Mouse (Mus musculus) granulocyte monocyte progenitor cell, adult 5-6 weeks (primary cell): ENCODE results near the gene Gimap9. TPM values are rescaled to one million over a fixed set of nuclear protein-coding genes. Genes with fewer than 3 reads are reported as not detected.

Source experiments
- total RNA-seq, 2 experiments: library from RNA; stranded (forward) in 1 of 2; stranded (reverse) in 1 of 2; fragments of 200-712, 200-1000 nt in 1 of 2; fragments of >200 nt in 1 of 2; fragmentation: Nextera tagmentation in 1 of 2; gene quantifications; 2 replicates each; pipeline ENCODE4 v1.2.3; 2014 to 2017

Gene Gimap9
- total RNA-seq, 2 experiments from 2014 or later = 8.3 to 16.1 TPM

Other genes starting within 250 kb of the Gimap9 start
- 3.0 and 6.3 TPM in 2 replicates for gene Zfp467, start 230.3 kb upstream of the Gimap9 start, total RNA-seq (2014; fragmentation: Nextera tagmentation)
- gene Zfp467, start 230.3 kb upstream of the Gimap9 start, total RNA-seq (2017) = 0.57 and 3.1 TPM in 2 replicates
- gene Sspo, start 227.9 kb upstream of the Gimap9 start, total RNA-seq (2014; fragmentation: Nextera tagmentation) = not detected in 2 replicates
- not detected in 2 replicates for gene Sspo, start 227.9 kb upstream of the Gimap9 start, total RNA-seq (2017)
- not detected in 2 replicates for gene Atp6v0e2, start 138.5 kb upstream of the Gimap9 start, total RNA-seq (2014; fragmentation: Nextera tagmentation)
- gene Atp6v0e2, start 138.5 kb upstream of the Gimap9 start, total RNA-seq (2017) = not detected in 2 replicates
- 11.3 and 12.5 TPM in 2 replicates for gene Lrrc61, start 121.3 kb upstream of the Gimap9 start, total RNA-seq (2014; fragmentation: Nextera tagmentation)
- gene Lrrc61, start 121.3 kb upstream of the Gimap9 start, total RNA-seq (2017) = 5.4 and 7.3 TPM in 2 replicates
- gene Rarres2, start 103.3 kb upstream of the Gimap9 start, total RNA-seq (2014; fragmentation: Nextera tagmentation) = not detected in 2 replicates
- gene Rarres2, start 103.3 kb upstream of the Gimap9 start, total RNA-seq (2017) = not detected in 2 replicates
- gene Gm45021, start 86.5 kb upstream of the Gimap9 start, total RNA-seq (2014; fragmentation: Nextera tagmentation) = not detected in 2 replicates
- gene Gm45021, start 86.5 kb upstream of the Gimap9 start, total RNA-seq (2017) = not detected in 2 replicates
- 15.2 and 18.8 TPM in 2 replicates for gene Repin1, start 82.2 kb upstream of the Gimap9 start, total RNA-seq (2014; fragmentation: Nextera tagmentation)
- gene Repin1, start 82.2 kb upstream of the Gimap9 start, total RNA-seq (2017) = 10.6 and 12.0 TPM in 2 replicates
- not detected in 2 replicates for gene Gm44965, start 82.2 kb upstream of the Gimap9 start, total RNA-seq (2014; fragmentation: Nextera tagmentation)
- not detected in 2 replicates for gene Gm44965, start 82.2 kb upstream of the Gimap9 start, total RNA-seq (2017)
- gene Zfp775, start 74.1 kb upstream of the Gimap9 start, total RNA-seq (2014; fragmentation: Nextera tagmentation) = 2.2 TPM in 1 of 2 replicates, not detected in the other
- gene Zfp775, start 74.1 kb upstream of the Gimap9 start, total RNA-seq (2017) = 0.99 and 1.7 TPM in 2 replicates
- 1.3 TPM in 1 of 2 replicates, not detected in the other for gene AI854703, start 49.4 kb upstream of the Gimap9 start, total RNA-seq (2014; fragmentation: Nextera tagmentation)
- gene AI854703, start 49.4 kb upstream of the Gimap9 start, total RNA-seq (2017) = 0.05 and 0.13 TPM in 2 replicates
- not detected in 2 replicates for gene Gimap8, start 28.9 kb upstream of the Gimap9 start, total RNA-seq (2014; fragmentation: Nextera tagmentation)
- 0.34 and 0.72 TPM in 2 replicates for gene Gimap8, start 28.9 kb upstream of the Gimap9 start, total RNA-seq (2017)
- gene Gimap4, start 8.4 kb downstream of the Gimap9 start, total RNA-seq (2014; fragmentation: Nextera tagmentation) = not detected in 2 replicates
- 0.60 and 1.3 TPM in 2 replicates for gene Gimap4, start 8.4 kb downstream of the Gimap9 start, total RNA-seq (2017)
- gene Gimap6, start 32.1 kb downstream of the Gimap9 start, total RNA-seq (2014; fragmentation: Nextera tagmentation) = 0.58 and 1.4 TPM in 2 replicates
- 4.1 and 6.3 TPM in 2 replicates for gene Gimap6, start 32.1 kb downstream of the Gimap9 start, total RNA-seq (2017)
- 11.1 TPM in 1 of 2 replicates, not detected in the other for gene Gm28053, start 42.5 kb downstream of the Gimap9 start, total RNA-seq (2014; fragmentation: Nextera tagmentation)
- 3.1 TPM in 1 of 2 replicates, not detected in the other for gene Gm28053, start 42.5 kb downstream of the Gimap9 start, total RNA-seq (2017)
- gene Gimap7, start 42.5 kb downstream of the Gimap9 start, total RNA-seq (2014; fragmentation: Nextera tagmentation) = not detected in 2 replicates
- gene Gimap7, start 42.5 kb downstream of the Gimap9 start, total RNA-seq (2017) = not detected in 2 replicates
- gene Gimap1, start 62.9 kb downstream of the Gimap9 start, total RNA-seq (2014; fragmentation: Nextera tagmentation) = 0.43 and 3.1 TPM in 2 replicates
- 0.93 and 2.0 TPM in 2 replicates for gene Gimap1, start 62.9 kb downstream of the Gimap9 start, total RNA-seq (2017)
- 0.75 TPM in 1 of 2 replicates, not detected in the other for gene Gimap5, start 70.1 kb downstream of the Gimap9 start, total RNA-seq (2014; fragmentation: Nextera tagmentation)
- gene Gimap5, start 70.1 kb downstream of the Gimap9 start, total RNA-seq (2017) = 0.09 TPM in 1 of 2 replicates, not detected in the other
- not detected in 2 replicates for gene Gimap3, start 94.7 kb downstream of the Gimap9 start, total RNA-seq (2014; fragmentation: Nextera tagmentation)
- 0.34 TPM in 1 of 2 replicates, not detected in the other for gene Gimap3, start 94.7 kb downstream of the Gimap9 start, total RNA-seq (2017)
- 36.2 and 69.4 TPM in 2 replicates for gene Tmem176a, start 164.8 kb downstream of the Gimap9 start, total RNA-seq (2014; fragmentation: Nextera tagmentation)
- gene Tmem176a, start 164.8 kb downstream of the Gimap9 start, total RNA-seq (2017) = 18.9 and 45.3 TPM in 2 replicates
- gene Tmem176b, start 165.4 kb downstream of the Gimap9 start, total RNA-seq (2014; fragmentation: Nextera tagmentation) = 127 TPM in 2 replicates
- 88.4 and 105 TPM in 2 replicates for gene Tmem176b, start 165.4 kb downstream of the Gimap9 start, total RNA-seq (2017)
- gene Aoc1, start 196.8 kb downstream of the Gimap9 start, total RNA-seq (2014; fragmentation: Nextera tagmentation) = 0.41 and 1.8 TPM in 2 replicates
- 0.69 TPM in 1 of 2 replicates, not detected in the other for gene Aoc1, start 196.8 kb downstream of the Gimap9 start, total RNA-seq (2017)